Mouse (Mus musculus) hindbrain, postnatal 0 days (tissue): ENCODE data around the gene Myl3. TPM values are rescaled to one million over a fixed set of nuclear protein-coding genes. Genes with fewer than 3 reads are reported as not detected.

Source experiments
- ATAC-seq: fragments of 200-750 bp; cut with Nextera tagmentation; 2 replicates; pipeline ENCODE4 v1.8.0; 2017; ENCODE audit warnings: mild to moderate bottlenecking, moderate TSS enrichment, moderate library complexity
- DNase-seq: peaks from one replicate; pipeline ENCODE4 v3.0.0-alpha.2; 2015; ENCODE audit warnings: low spot score
- H3K27ac ChIP-seq: fragments of 300-500 bp; sonication (generic); 2 replicates; pipeline ENCODE4 v1.5.1; 2014; ENCODE audit warnings: mild to moderate bottlenecking
- H3K27me3 ChIP-seq: fragments of 300-500 bp; sonication (generic); 2 replicates; pipeline ENCODE4 v1.6.1; 2014; ENCODE audit warnings: low read length, mixed read lengths; ENCODE audit not compliant: insufficient read depth
- H3K36me3 ChIP-seq: fragments of 300-500 bp; sonication (generic); 2 replicates; pipeline ENCODE4 v1.6.1; 2014; ENCODE audit warnings: low read length, mixed read lengths; ENCODE audit not compliant: insufficient read depth
- H3K4me1 ChIP-seq: fragments of 300-500 bp; sonication (generic); 2 replicates; pipeline ENCODE4 v1.6.1; 2014; ENCODE audit warnings: antibody characterized with exemption, low read length, mixed read lengths; ENCODE audit not compliant: insufficient read depth
- H3K4me2 ChIP-seq: fragments of 300-500 bp; sonication (generic); 2 replicates; pipeline ENCODE4 v1.6.1; 2014; ENCODE audit warnings: low read depth, mild to moderate bottlenecking, low read length, moderate library complexity, mixed read lengths
- H3K4me3 ChIP-seq: fragments of 300-500 bp; sonication (generic); 2 replicates; pipeline ENCODE4 v1.5.1; 2014; ENCODE audit warnings: low read length
- H3K9ac ChIP-seq: fragments of 300-500 bp; sonication (generic); replicated peaks from 2 replicates; pipeline ENCODE4 v1.6.1; 2014; ENCODE audit warnings: mild to moderate bottlenecking, low read length, moderate library complexity, mixed read lengths
- H3K9me3 ChIP-seq: fragments of 300-500 bp; sonication (generic); 2 replicates; pipeline ENCODE4 v1.6.1; 2016; ENCODE audit warnings: low read length, mixed read lengths
- CTCF ChIP-seq: IDR thresholded peaks from 2 replicates; pipeline ENCODE4 v1.5.1; 2016; ENCODE audit warnings: antibody characterized with exemption, control low read depth, low read depth
- WGBS: fragments of 180-500 bp; shearing (Covaris S2); extraction: QIAGEN DNeasy Blood & Tissue Kit; methylation state at CpG from one replicate; pipeline ENCODE4 v1.1.7; 2014; 5-methylcytosine and 5-hydroxymethylcytosine counted together
- polyA plus RNA-seq: library from polyadenylated mRNA; unstranded; fragments of >200 nt; fragmentation: Nextera tagmentation; extraction: Ambion mirVana; gene quantifications from 2 replicates; pipeline ENCODE4 v1.2.1, GENCODE M21; 2015
- total RNA-seq: library from RNA; depleted of rRNA; stranded (reverse); fragments of >200 nt; gene quantifications from 2 replicates; pipeline ENCODE4 v1.2.3, GENCODE M21; 2014

Myl3 gene
- total and polyA plus RNA-seq, 2 experiments from 2014 or later: 0.65 TPM; not detected in 1

DNA sequence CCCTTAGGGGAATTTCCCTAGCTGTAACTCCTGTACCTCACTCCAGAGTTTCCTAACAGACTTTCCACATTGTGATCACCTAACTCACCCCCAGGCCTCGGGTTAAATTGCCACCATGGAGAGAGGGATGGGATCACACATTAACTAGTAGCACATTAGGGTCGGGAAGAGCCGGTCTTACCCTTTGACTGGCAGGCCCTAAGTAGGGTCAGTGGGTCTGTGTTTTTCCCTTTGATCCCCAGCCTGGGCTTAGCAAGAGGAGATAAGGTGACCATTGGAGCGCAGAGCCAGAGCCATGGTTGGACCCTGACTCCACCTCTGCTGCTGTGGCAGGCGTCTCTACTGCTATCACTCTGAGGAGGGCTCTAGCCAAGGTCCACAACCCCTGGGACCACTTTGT is 4.1 kb downstream of the Myl3 start:
- DNase-seq (no peak), ATAC-seq (no peak)
- Histone ChIP-seq H3K4me3 (no peak overlapping the region), H3K9ac (no peak overlapping the region), H3K27ac (no peak overlapping the region), H3K4me2 (no peak overlapping the region), H3K4me1 (no peaks in the 10 kb centered on the region), H3K9me3 (no peaks in the 10 kb centered on the region), H3K36me3 (no peaks in the 10 kb centered on the region), H3K27me3 (no peaks in the 10 kb centered on the region)
- no peak for TF ChIP-seq CTCF
- 39% methylated on average over 5 of the region's 5 CpGs for WGBS

DNA sequence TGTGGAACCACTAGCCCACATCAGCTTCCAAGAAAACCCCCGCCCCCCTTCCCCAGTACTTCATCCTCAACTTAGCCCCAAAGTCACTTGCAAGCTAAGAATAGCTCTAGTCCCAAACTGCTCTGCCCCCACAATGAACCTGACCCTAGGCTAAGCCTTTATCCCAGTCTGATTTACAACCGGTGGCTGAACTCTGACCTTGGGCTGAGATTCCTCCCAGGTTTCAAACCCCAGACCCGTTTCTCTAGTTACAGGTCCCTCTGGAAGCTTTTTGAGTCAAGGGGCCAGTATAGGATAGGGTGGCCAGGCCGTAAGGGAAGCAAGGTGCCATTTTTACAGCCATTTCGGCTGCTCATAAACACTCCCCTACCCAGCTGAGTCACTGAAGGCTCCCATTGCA is 4.6 kb downstream of the Myl3 start:
- Histone ChIP-seq H3K27ac (no peak overlapping the region), H3K4me3 (no peak overlapping the region), H3K4me2 (no peak overlapping the region), H3K9ac (no peak overlapping the region), H3K4me1 (no peaks in the 10 kb centered on the region), H3K27me3 (no peaks in the 10 kb centered on the region), H3K36me3 (no peaks in the 10 kb centered on the region), H3K9me3 (no peaks in the 10 kb centered on the region)
- no peak for TF ChIP-seq CTCF
- no peak for DNase-seq
- 58% methylated on average over 5 of the region's 5 CpGs for WGBS
- no peak for ATAC-seq

DNA sequence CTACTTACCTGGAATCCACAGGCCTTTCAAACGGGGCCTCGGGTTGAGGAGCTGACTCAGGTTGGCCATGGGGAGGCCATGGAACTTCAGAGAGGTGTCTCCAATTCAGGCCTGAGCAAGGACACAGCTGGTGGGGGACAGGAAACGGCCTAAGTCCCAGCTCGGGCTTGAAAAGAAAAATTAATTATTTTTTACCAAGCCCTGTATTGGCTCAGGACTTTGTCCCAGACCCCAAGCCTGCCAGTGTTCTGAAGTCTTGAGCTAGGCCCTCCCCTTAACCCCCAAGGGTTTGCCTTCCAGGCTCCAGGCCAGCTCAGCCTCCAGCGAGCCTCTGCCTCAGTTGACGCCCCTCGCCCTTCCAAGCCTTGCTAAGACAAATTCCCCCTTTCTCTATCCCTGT is 5.3 kb downstream of the Myl3 start, which contains the start of gene Pth1r:
TSS of gene Pth1r (minus strand) at position 185 of the 400 bp plus-strand sequence.
- Histone ChIP-seq H3K36me3 (no peaks in the 10 kb centered on the region), H3K9ac (no peak within 1 kb of the TSS), H3K4me2 (no peak within 1 kb of the TSS), H3K27me3 (no peaks in the 10 kb centered on the region), H3K9me3 (no peaks in the 10 kb centered on the region), H3K4me3 (no peak within 1 kb of the TSS), H3K27ac (no peak within 1 kb of the TSS), H3K4me1 (no peaks in the 10 kb centered on the region)
- ATAC-seq (no peak), DNase-seq (no peak)
- WGBS: 73% methylated on average over 7 of the region's 7 CpGs
- TF ChIP-seq CTCF: no peak

DNA sequence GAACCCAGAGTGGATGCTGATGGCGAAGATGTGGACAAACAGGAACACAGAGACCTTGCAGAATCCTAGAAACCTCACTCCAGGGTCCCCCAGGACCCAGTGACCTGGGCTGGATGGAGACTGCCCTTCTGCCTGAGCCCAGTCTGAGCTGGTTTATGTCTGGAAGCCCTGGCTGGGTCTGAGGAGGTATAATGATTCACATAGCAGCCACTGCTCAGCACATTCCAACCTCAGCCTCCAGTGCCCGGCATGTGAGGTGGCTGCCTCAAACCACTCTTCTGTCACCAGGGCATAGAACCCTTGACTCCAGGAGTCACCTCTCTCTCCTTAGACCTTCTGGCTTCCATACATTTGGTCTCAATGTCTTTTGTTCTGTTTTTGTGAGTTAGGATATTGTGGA is 6.8 kb downstream of the Myl3 start:
- Histone ChIP-seq H3K9me3 (no peaks in the 10 kb centered on the region), H3K27ac (no peak overlapping the region), H3K4me1 (no peaks in the 10 kb centered on the region), H3K4me3 (no peak overlapping the region), H3K4me2 (no peak overlapping the region), H3K36me3 (no peaks in the 10 kb centered on the region), H3K27me3 (no peaks in the 10 kb centered on the region), H3K9ac (no peak overlapping the region)
- 80% methylated on average over 2 of the region's 2 CpGs for WGBS
- TF ChIP-seq CTCF: no peak
- ATAC-seq (no peak), DNase-seq (no peak)

DNA sequence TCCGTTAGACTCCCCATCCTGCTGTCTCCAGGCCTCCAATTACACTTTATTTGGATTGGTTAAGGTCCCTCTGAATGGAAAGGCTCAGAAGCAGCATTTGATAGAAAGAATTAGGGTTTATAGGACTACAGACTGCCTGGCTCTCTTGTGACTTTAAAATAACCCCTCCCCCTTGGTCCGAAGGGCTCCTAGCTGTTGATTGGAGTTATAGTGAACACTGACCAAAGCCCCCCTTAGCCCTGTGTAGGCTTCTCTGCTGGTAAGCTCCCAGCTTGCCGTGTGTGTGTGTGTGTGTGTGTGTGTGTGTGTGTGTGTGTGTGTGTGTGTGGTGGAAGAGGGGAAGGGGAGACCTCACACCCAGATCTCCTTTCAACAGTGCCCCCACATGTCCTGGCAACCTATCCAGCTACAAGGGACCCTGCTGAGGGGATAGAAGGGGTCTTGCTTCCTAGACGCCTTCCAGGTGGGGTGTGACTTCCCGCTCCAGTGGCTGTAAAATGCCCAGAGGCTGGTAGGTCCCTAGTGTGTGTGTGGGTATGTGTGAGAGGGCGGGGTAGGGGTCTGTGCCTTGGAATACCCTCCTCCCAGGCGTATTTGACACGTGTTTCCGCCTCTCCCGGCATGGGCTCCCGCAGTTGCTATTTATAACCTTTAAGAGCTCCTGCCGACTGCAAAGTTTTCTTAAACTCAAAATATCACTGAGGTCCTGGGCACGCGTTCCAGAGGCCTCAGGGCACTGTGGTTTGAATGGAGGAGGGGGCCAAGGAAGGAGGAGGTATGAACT is 8.9 kb downstream of the Myl3 start:
- 45% methylated on average over 14 of the region's 14 CpGs for WGBS
- ATAC-seq (no peak), DNase-seq (no peak)
- H3K9me3 ChIP-seq: no peaks in the 10 kb centered on the region
- no peak for TF ChIP-seq CTCF
- no peak overlapping the region for H3K4me3 ChIP-seq
- H3K27me3 ChIP-seq: no peaks in the 10 kb centered on the region
- no peak overlapping the region for H3K9ac ChIP-seq
- H3K4me2 ChIP-seq: no peak overlapping the region
- no peak overlapping the region for H3K27ac ChIP-seq
- H3K36me3 ChIP-seq: no peaks in the 10 kb centered on the region
- no peaks in the 10 kb centered on the region for H3K4me1 ChIP-seq

DNA sequence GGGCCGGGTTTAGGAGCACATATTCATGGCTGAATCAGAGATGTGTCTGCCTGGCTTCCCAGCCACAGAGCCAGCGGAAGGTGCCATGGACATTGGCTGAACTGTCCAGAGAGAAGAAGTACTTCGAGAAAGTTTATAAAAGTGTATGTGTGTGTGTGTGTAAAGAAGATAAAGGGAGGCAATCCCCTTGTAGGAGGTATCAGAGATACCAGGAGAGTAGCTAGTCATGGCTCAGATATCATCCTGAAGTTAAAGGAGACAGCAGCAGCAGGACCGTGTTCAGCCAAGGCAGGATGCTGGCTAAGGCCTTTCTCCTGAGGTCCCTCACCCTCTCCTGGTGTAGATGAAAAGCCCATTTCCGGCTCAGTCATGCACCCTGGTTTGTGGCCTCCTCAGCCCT is 9.8 kb downstream of the Myl3 start:
- TF ChIP-seq CTCF: no peak
- H3K4me3 ChIP-seq: no peak overlapping the region
- H3K9me3 ChIP-seq: no peaks in the 10 kb centered on the region
- no peak overlapping the region for H3K27ac ChIP-seq
- H3K4me2 ChIP-seq: no peak overlapping the region
- H3K9ac ChIP-seq: no peak overlapping the region
- no peaks in the 10 kb centered on the region for H3K4me1 ChIP-seq
- no peaks in the 10 kb centered on the region for H3K27me3 ChIP-seq
- no peak for ATAC-seq
- H3K36me3 ChIP-seq: no peaks in the 10 kb centered on the region
- no peak for DNase-seq
- WGBS: 88% methylated on average over 5 of the region's 5 CpGs

DNA sequence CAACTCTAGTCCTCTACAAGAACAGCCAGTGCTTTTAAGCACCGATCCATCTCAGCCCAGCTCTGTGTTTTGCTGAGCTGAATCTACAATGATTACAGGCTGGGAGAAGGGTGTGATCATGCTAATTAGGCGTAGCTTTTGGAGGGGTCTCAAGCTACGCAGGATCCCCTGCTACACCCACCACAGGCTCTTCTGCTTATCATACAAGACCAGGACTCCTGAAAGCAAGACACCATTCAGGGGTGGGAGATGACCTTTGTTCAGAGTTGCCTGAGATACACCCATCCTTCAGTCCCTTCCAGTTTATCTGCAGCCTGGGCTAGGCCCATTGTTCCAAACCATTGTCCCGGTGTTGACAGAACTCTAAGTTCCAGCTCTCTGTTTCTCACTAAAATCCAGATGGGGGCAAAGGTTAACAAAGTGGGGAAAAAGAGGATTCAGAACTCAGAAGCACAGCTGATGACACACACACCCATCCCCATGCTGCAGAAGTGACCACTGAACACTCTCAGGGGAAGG is 11.3 kb downstream of the Myl3 start:
- DNase-seq: no peak
- no peaks in the 10 kb centered on the region for H3K36me3 ChIP-seq
- H3K9ac ChIP-seq: no peak overlapping the region
- H3K9me3 ChIP-seq: no peaks in the 10 kb centered on the region
- H3K4me1 ChIP-seq: no peaks in the 10 kb centered on the region
- no peak overlapping the region for H3K4me3 ChIP-seq
- no peaks in the 10 kb centered on the region for H3K27me3 ChIP-seq
- no peak overlapping the region for H3K4me2 ChIP-seq
- no peak for ATAC-seq
- TF ChIP-seq CTCF: no peak
- no peak overlapping the region for H3K27ac ChIP-seq
- 69% methylated on average over 4 of the region's 4 CpGs for WGBS
